Mouse (Mus musculus) cerebellum, postnatal 14 days (tissue): ENCODE measurements around the gene Accs.

ENCODE experiments used
- DNase-seq, 2 experiments: peaks; one replicate each; pipeline ENCODE4 v3.0.0; 2021; ENCODE audit warnings: mixed read lengths in 2 of 2

Accs gene

GRCm38 (mm10) chr2:93791516-93792499 is 57.9 kb downstream of the Accs start:
- DNase-seq = peak; percentile 94 to 95

- peak; percentile 58 to 70 for DNase-seq
These were observed 58.9 kb downstream of the Accs start for GRCm38 (mm10) chr2:93790798-93791345.

- DNase-seq = no peak
These were observed 61.2 kb downstream of the Accs start for GRCm38 (mm10) chr2:93788557-93788956.

- DNase-seq = peak; percentile 91 to 93
These were observed 63.6 kb downstream of the Accs start for GRCm38 (mm10) chr2:93786175-93786574.

- DNase-seq = no peak
These were observed 64.3 kb downstream of the Accs start for GRCm38 (mm10) chr2:93785432-93785798.

- DNase-seq = peak; percentile 57 to 67
These were observed 64.9 kb downstream of the Accs start for GRCm38 (mm10) chr2:93784721-93785431.

GRCm38 (mm10) chr2:93783926-93784539 is 65.7 kb downstream of the Accs start:
- DNase-seq = peak; percentile 41 to 65
